Mouse (Mus musculus) CH12.LX (cell line): ENCODE results near the gene Itga6.

Experiments used
- CTCF ChIP-seq, 2 experiments: IDR thresholded peaks in 1 of 2; conservative IDR thresholded peaks in 1 of 2; 2 replicates each; pipeline ENCODE4 v1.5.1; 2011 to 2012; ENCODE audit warnings: low read depth in 2 of 2, low read length in 2 of 2, improper control_type of control experiment in 1 of 2, inconsistent platforms in 1 of 2, mild to moderate bottlenecking in 1 of 2, moderate library complexity in 1 of 2
- E2F4 ChIP-seq: IDR thresholded peaks from 2 replicates; pipeline ENCODE4 v1.6.1; 2011; ENCODE audit warnings: low read depth, low read length, improper control_type of control experiment; ENCODE audit not compliant: insufficient replicate concordance
- JUN ChIP-seq: IDR thresholded peaks from 2 replicates; pipeline ENCODE4 v1.6.1; 2011; ENCODE audit warnings: low read depth, mild to moderate bottlenecking, low read length, improper control_type of control experiment, moderate library complexity; ENCODE audit not compliant: insufficient read depth
- MAX ChIP-seq: IDR thresholded peaks from 2 replicates; pipeline ENCODE4 v1.6.1; 2011; ENCODE audit warnings: low read length, improper control_type of control experiment
- NELFE ChIP-seq: IDR thresholded peaks from 2 replicates; pipeline ENCODE4 v1.6.1; 2011; ENCODE audit warnings: low read depth, low read length, improper control_type of control experiment
- POLR2A ChIP-seq: IDR thresholded peaks from 2 replicates; pipeline ENCODE4 v1.6.1; 2011; ENCODE audit warnings: low read depth, mild to moderate bottlenecking, improper control_type of control experiment, low read length
- ZKSCAN1 ChIP-seq: IDR thresholded peaks from 2 replicates; pipeline ENCODE4 v1.6.1; 2012; ENCODE audit warnings: low read depth, inconsistent platforms, low read length, improper control_type of control experiment, borderline replicate concordance

- TF ChIP-seq JUN (no peak), CTCF (conservative IDR thresholded peaks at IDR 0.05 in 1 of 2, IDR thresholded peaks at IDR 0.05 in 1 of 2; ENCODE audit: low read depth in 2 of 2, low read length in 2 of 2) (peak; percentile 77 to 89), POLR2A (no peak), E2F4 (no peak), ZKSCAN1 (no peak), MAX (no peak), NELFE (no peak)
Measured at GRCm38 (mm10) chr2:71898335-71898856, 153.0 kb downstream of the Itga6 start.
